Mouse (Mus musculus): ENCODE results near the gene Epha2. TPM values are rescaled to one million over a fixed set of nuclear protein-coding genes. Genes with fewer than 3 reads are reported as not detected.

The Epha2 gene
- polyA plus RNA-seq, 1 experiment from 2014 or later: 1.7 TPM

- no peak overlapping the region for H3K4me2 ChIP-seq (ENCODE audit: low read length)
- ATAC-seq (ENCODE audit: low FRiP score, low TSS enrichment): no peak
- no peak overlapping the region for H3K9ac ChIP-seq (replicated peaks; ENCODE audit: low read length)
- no peak overlapping the region for H3K4me3 ChIP-seq (replicated peaks; ENCODE audit: low read depth, low read length)
- WGBS: 75% methylated on average over 3 of the region's 3 CpGs
- no peak overlapping the region for H3K27ac ChIP-seq (replicated peaks; ENCODE audit: low read depth, low read length)
- H3K4me1 ChIP-seq (ENCODE audit: control insufficient read depth, insufficient read depth, low read length): no peaks in the 10 kb centered on the region
- no peak for DNase-seq
- no peaks in the 10 kb centered on the region for H3K36me3 ChIP-seq (ENCODE audit: control insufficient read depth, insufficient read depth, low read length)
- no peaks in the 10 kb centered on the region for H3K27me3 ChIP-seq (ENCODE audit: control insufficient read depth, insufficient read depth, low read length)
- H3K9me3 ChIP-seq (ENCODE audit: control insufficient read depth, low read length): no peaks in the 10 kb centered on the region
These were observed 33.8 kb upstream of the Epha2 start for GRCm38 (mm10) chr4:141267250-141267649.

GRCm38 (mm10) chr4:141267837-141268236, 33.2 kb upstream of the Epha2 start:
- WGBS: 44% methylated on average over 9 of the region's 9 CpGs
- H3K9me3 ChIP-seq (ENCODE audit: control insufficient read depth, low read length): no peaks in the 10 kb centered on the region
- no peak for ATAC-seq (ENCODE audit: low FRiP score, low TSS enrichment)
- no peak overlapping the region for H3K9ac ChIP-seq (replicated peaks; ENCODE audit: low read length)
- DNase-seq: peak; percentile 62
- no peaks in the 10 kb centered on the region for H3K4me1 ChIP-seq (ENCODE audit: control insufficient read depth, insufficient read depth, low read length)
- H3K27ac ChIP-seq (replicated peaks; ENCODE audit: low read depth, low read length): no peak overlapping the region
- H3K4me2 ChIP-seq (ENCODE audit: low read length): no peak overlapping the region
- H3K36me3 ChIP-seq (ENCODE audit: control insufficient read depth, insufficient read depth, low read length): no peaks in the 10 kb centered on the region
- H3K4me3 ChIP-seq (replicated peaks; ENCODE audit: low read depth, low read length): no peak overlapping the region
- no peaks in the 10 kb centered on the region for H3K27me3 ChIP-seq (ENCODE audit: control insufficient read depth, insufficient read depth, low read length)

GRCm38 (mm10) chr4:141268350-141268749, 32.7 kb upstream of the Epha2 start:
- H3K9me3 ChIP-seq (ENCODE audit: control insufficient read depth, low read length): no peaks in the 10 kb centered on the region
- H3K4me1 ChIP-seq (ENCODE audit: control insufficient read depth, insufficient read depth, low read length): peaks cover under 1% of the 10 kb centered on the region; the same call in 1 of the 2 replicates
- DNase-seq: no peak
- H3K27ac ChIP-seq (replicated peaks; ENCODE audit: low read depth, low read length): no peak overlapping the region
- no peak overlapping the region for H3K4me3 ChIP-seq (replicated peaks; ENCODE audit: low read depth, low read length)
- no peak overlapping the region for H3K9ac ChIP-seq (replicated peaks; ENCODE audit: low read length)
- no peak overlapping the region for H3K4me2 ChIP-seq (ENCODE audit: low read length)
- no peaks in the 10 kb centered on the region for H3K27me3 ChIP-seq (ENCODE audit: control insufficient read depth, insufficient read depth, low read length)
- whole genome bisulfite sequencing: 83% methylated on average over 4 of the region's 4 CpGs
- no peaks in the 10 kb centered on the region for H3K36me3 ChIP-seq (ENCODE audit: control insufficient read depth, insufficient read depth, low read length)
- no peak for ATAC-seq (ENCODE audit: low FRiP score, low TSS enrichment)

- no peak for ATAC-seq (ENCODE audit: low FRiP score, low TSS enrichment)
- no peak for DNase-seq
- 90% methylated on average over 6 of the region's 6 CpGs for WGBS
- Histone ChIP-seq H3K4me3 (replicated peaks; ENCODE audit: low read depth, low read length) (no peak overlapping the region), H3K36me3 (ENCODE audit: control insufficient read depth, insufficient read depth, low read length) (no peaks in the 10 kb centered on the region), H3K4me1 (ENCODE audit: control insufficient read depth, insufficient read depth, low read length) (peaks cover 6% of the 10 kb centered on the region; the same call in 1 of the 2 replicates), H3K9me3 (ENCODE audit: control insufficient read depth, low read length) (no peaks in the 10 kb centered on the region), H3K27me3 (ENCODE audit: control insufficient read depth, insufficient read depth, low read length) (no peaks in the 10 kb centered on the region), H3K4me2 (ENCODE audit: low read length) (no peak overlapping the region), H3K9ac (replicated peaks; ENCODE audit: low read length) (no peak overlapping the region), H3K27ac (replicated peaks; ENCODE audit: low read depth, low read length) (no peak overlapping the region)
These were observed 32.0 kb upstream of the Epha2 start for GRCm38 (mm10) chr4:141269080-141269479.

- H3K4me2 ChIP-seq (ENCODE audit: low read length): no peak overlapping the region
- no peaks in the 10 kb centered on the region for H3K36me3 ChIP-seq (ENCODE audit: control insufficient read depth, insufficient read depth, low read length)
- ATAC-seq (ENCODE audit: low FRiP score, low TSS enrichment): no peak
- H3K4me1 ChIP-seq (ENCODE audit: control insufficient read depth, insufficient read depth, low read length): peaks cover 19% of the 10 kb centered on the region; the same call in 1 of the 2 replicates
- no peak overlapping the region for H3K4me3 ChIP-seq (replicated peaks; ENCODE audit: low read depth, low read length)
- DNase-seq: no peak
- no peaks in the 10 kb centered on the region for H3K9me3 ChIP-seq (ENCODE audit: control insufficient read depth, low read length)
- no peaks in the 10 kb centered on the region for H3K27me3 ChIP-seq (ENCODE audit: control insufficient read depth, insufficient read depth, low read length)
- H3K27ac ChIP-seq (replicated peaks; ENCODE audit: low read depth, low read length): no peak overlapping the region
- 60% methylated on average over 15 of the region's 15 CpGs for WGBS
- H3K9ac ChIP-seq (replicated peaks; ENCODE audit: low read length): no peak overlapping the region
These were observed 30.7 kb upstream of the Epha2 start for GRCm38 (mm10) chr4:141270201-141270940.

- Histone ChIP-seq H3K27ac (replicated peaks; ENCODE audit: low read depth, low read length) (no peak overlapping the region), H3K4me1 (ENCODE audit: control insufficient read depth, insufficient read depth, low read length) (peaks cover 19% of the 10 kb centered on the region; the same call in 1 of the 2 replicates), H3K9me3 (ENCODE audit: control insufficient read depth, low read length) (no peaks in the 10 kb centered on the region), H3K9ac (replicated peaks; ENCODE audit: low read length) (no peak overlapping the region), H3K36me3 (ENCODE audit: control insufficient read depth, insufficient read depth, low read length) (no peaks in the 10 kb centered on the region), H3K27me3 (ENCODE audit: control insufficient read depth, insufficient read depth, low read length) (no peaks in the 10 kb centered on the region), H3K4me2 (ENCODE audit: low read length) (no peak overlapping the region), H3K4me3 (replicated peaks; ENCODE audit: low read depth, low read length) (no peak overlapping the region)
- ATAC-seq (ENCODE audit: low FRiP score, low TSS enrichment): no peak
- no peak for DNase-seq
- WGBS: 91% methylated on average over 7 of the region's 7 CpGs
These were observed 29.8 kb upstream of the Epha2 start for GRCm38 (mm10) chr4:141271228-141271627.

- Histone ChIP-seq H3K27ac (replicated peaks; ENCODE audit: low read depth, low read length) (no peak overlapping the region), H3K4me3 (replicated peaks; ENCODE audit: low read depth, low read length) (no peak overlapping the region), H3K9me3 (ENCODE audit: control insufficient read depth, low read length) (no peaks in the 10 kb centered on the region), H3K4me2 (ENCODE audit: low read length) (no peak overlapping the region), H3K9ac (replicated peaks; ENCODE audit: low read length) (no peak overlapping the region), H3K4me1 (ENCODE audit: control insufficient read depth, insufficient read depth, low read length) (peaks cover 19% of the 10 kb centered on the region; the same call in 1 of the 2 replicates), H3K36me3 (ENCODE audit: control insufficient read depth, insufficient read depth, low read length) (no peaks in the 10 kb centered on the region), H3K27me3 (ENCODE audit: control insufficient read depth, insufficient read depth, low read length) (no peaks in the 10 kb centered on the region)
- ATAC-seq (ENCODE audit: low FRiP score, low TSS enrichment) (no peak), DNase-seq (no peak)
- WGBS: 87% methylated on average over 6 of the region's 6 CpGs
These were observed 29.3 kb upstream of the Epha2 start for GRCm38 (mm10) chr4:141271721-141272120.

GRCm38 (mm10) chr4:141272878-141273277, 28.2 kb upstream of the Epha2 start:
- Histone ChIP-seq H3K27ac (replicated peaks; ENCODE audit: low read depth, low read length) (no peak overlapping the region), H3K4me1 (ENCODE audit: control insufficient read depth, insufficient read depth, low read length) (peaks cover 19% of the 10 kb centered on the region; the same call in 1 of the 2 replicates), H3K27me3 (ENCODE audit: control insufficient read depth, insufficient read depth, low read length) (no peaks in the 10 kb centered on the region), H3K4me2 (ENCODE audit: low read length) (0 out of 2 replicates have a peak overlapping the region, but pooled peaks have one; percentile 17), H3K9ac (replicated peaks; ENCODE audit: low read length) (no peak overlapping the region), H3K9me3 (ENCODE audit: control insufficient read depth, low read length) (no peaks in the 10 kb centered on the region), H3K36me3 (ENCODE audit: control insufficient read depth, insufficient read depth, low read length) (no peaks in the 10 kb centered on the region), H3K4me3 (replicated peaks; ENCODE audit: low read depth, low read length) (no peak overlapping the region)
- ATAC-seq (ENCODE audit: low FRiP score, low TSS enrichment) (no peak), DNase-seq (no peak)
- WGBS: 19% methylated on average over 14 of the region's 14 CpGs

- DNase-seq (peak; percentile 90), ATAC-seq (ENCODE audit: low FRiP score, low TSS enrichment) (peak; percentile 53)
- Histone ChIP-seq H3K27ac (replicated peaks; ENCODE audit: low read depth, low read length) (peak overlapping the region; percentile 74; the same call in 1 of the 2 replicates), H3K36me3 (ENCODE audit: control insufficient read depth, insufficient read depth, low read length) (no peaks in the 10 kb centered on the region), H3K9ac (replicated peaks; ENCODE audit: low read length) (no peak overlapping the region), H3K27me3 (ENCODE audit: control insufficient read depth, insufficient read depth, low read length) (no peaks in the 10 kb centered on the region), H3K9me3 (ENCODE audit: control insufficient read depth, low read length) (no peaks in the 10 kb centered on the region), H3K4me3 (replicated peaks; ENCODE audit: low read depth, low read length) (no peak overlapping the region), H3K4me1 (ENCODE audit: control insufficient read depth, insufficient read depth, low read length) (peaks cover 21% of the 10 kb centered on the region; the same call in 1 of the 2 replicates), H3K4me2 (ENCODE audit: low read length) (peak overlapping the region; percentile 27)
- WGBS: 17% methylated on average over 12 of the region's 12 CpGs
These were observed 27.7 kb upstream of the Epha2 start for GRCm38 (mm10) chr4:141273296-141273695.

Data from midbrain, embryonic 14.5 days (tissue).